Mouse (Mus musculus) cerebellum, postnatal 10 days (tissue): ENCODE data around the gene Aff3.
A peak's percentile ranks its signal among the peaks of the same experiment; 100 is the strongest.
"Not testable (repeated sequence)": the region's sequence is repeated elsewhere in the genome, so short reads cannot be mapped to it uniquely, and the experiment has no call there.

ENCODE experiments used
- DNase-seq, 2 experiments: peaks; one replicate each; pipeline ENCODE4 v3.0.0; 2021; ENCODE audit warnings: mixed read lengths in 2 of 2

Aff3 gene

DNA sequence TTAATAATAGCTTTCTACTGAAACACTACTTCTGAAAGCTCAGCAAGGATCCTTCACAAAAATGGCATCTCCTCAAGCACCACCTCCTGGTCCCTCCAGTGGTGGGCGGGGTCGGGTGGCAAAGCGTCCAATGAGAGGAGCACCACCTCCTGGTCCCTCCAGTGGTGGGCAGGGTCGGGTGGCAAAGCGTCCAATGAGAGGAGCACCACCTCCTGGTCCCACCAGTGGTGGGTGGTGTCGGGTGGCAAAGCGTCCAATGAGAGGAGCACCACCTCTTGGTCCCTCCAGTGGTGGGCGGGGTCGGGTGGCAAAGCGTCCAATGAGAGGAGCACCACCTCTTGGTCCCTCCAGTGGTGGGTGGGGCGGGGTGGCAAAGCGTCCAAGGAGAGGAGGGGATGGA lies 234.4 kb downstream of the Aff3 start:
- not testable (repeated sequence) for DNase-seq

DNA sequence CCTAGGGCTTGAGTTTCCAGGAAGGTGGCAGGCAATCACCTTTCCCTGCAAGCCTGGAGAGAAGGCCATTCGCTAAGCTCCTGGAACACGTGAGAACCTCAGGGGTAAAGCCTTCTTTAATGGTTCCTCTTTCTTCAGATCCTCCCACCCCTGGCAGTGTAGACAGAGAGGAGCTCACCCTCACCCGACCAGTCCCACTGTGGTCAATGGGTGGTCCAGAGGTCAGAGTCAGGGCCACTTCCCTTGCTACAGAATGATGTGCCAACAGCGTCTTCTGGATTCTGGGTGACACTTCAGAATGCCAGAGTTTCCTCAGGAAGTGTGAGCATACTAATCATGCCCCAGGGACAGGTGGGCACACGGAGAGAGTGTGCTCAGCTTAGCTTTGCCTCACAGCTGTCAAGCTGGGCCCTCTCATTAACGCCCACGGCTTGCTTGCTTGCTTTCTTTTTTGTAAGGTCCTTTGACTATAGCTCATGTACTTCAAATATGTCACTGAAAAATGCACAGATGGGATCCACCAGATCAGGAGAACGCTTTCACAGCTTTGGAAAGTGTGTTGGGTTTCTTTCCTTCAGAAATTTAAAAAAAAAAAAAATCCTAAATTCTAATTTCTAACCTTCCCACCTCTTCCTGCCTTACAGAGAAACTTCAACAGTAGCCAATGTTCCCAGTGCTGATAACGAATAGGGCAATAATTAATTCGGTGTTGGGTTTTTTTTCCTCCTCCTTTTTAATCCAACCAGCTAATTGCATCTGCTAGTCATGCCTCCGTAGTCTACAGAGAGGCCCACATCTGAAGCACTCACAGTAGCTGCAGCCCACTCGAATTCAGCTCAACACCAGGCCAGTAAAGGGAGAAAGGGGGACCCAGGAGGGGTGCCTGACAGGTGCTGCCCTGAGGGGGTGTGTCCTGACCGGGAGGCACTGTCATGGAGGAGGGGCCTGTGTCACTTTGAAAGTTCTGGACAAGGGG lies 235.8 kb downstream of the Aff3 start:
- no peak for DNase-seq

DNA sequence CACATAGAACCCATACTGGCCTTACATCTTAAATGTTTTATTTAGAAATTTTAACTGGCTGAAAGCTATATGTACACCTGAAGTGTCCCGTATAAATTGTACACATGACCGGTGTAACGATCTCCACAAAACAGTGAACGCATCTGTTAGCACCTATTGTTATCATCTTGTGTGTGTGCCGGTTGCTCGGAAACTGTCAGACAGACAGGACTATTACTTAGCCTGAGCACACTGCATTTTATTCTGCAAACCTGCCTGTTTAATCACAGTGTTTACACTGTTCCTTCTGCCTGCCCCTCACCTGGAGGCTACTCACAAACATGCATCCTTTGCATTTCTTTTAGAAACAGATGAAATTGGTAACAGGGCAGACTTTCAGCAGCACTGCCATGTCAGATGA lies 241.8 kb downstream of the Aff3 start:
- DNase-seq = no peak

DNA sequence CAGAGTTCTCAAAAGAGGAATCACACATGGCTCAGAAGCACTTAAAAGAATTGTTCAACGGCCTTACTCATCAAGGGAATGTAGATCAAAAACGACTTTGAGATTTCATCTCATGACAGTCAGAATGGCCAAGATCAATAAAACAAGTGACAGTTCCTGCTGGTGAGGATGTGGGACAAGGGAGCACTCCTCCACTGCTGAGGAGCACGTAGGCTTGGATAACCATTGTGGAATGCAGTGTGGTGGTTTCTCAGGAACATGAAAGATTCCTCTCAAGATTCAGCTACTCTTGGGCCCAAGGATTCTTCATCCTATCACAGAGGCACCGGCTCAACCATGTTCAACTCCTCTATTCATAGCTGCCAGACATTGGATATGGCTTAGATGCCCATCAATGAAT lies 245.4 kb downstream of the Aff3 start:
- no peak for DNase-seq

DNA sequence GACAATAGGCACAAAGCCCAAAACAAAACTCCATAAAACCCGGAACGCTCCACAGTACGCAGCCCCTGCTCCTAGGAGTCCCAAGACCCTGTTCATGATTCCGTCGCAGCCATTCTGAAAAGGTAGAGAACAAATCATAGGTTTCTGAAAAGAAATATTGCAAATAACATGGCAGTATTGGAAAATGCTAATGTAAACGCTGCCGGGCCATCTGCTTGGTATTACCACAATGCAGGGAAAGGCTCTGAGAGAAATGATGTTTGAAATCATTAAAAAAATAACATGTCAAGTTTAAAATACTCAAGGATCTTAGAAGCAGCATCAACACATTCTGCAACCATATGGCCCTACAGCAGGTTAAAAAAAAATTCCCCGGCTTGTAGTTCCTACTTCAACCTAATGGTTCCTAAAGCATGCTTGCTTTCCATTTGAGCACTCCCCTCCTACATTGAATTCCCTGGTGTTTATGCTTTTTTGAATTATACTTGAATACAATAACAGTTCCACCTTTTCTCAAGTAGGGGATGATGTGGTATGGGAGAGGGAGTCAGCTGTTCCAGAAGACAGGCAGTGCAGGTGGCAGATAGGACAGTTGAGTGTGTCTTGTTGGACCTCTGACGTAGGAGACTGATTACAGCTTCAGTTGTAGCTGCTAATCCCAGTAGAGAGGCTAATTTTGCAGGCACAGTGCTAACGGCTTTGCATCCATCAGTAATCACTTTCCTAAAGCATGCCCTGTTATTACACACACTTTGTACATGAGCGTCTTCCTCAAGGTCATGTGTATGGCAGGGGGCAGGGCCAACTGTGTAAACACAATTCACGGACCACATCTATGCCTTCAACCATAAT lies 246.3 kb downstream of the Aff3 start:
- no peak for DNase-seq

DNA sequence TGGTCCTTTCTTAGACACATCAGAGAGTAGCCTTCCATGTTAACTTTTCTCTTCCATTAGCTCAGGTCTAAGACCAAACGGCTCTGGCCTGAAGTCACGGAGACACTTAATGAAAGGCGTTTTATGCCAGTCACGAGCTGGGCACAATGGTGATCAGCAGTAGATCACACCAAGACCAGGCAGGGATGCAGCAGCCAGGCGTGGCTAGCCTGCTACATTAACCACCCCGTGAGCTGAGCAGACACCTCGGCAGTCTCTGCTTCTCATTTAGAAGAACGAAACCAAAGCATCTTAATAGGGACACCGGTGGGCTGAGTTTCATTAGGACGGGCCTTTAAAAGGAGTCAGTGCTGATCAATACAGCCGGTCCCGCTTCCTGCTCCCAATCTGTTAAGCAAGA lies 247.6 kb downstream of the Aff3 start:
- peak in 1 of 2 experiments; percentile 30 for DNase-seq

DNA sequence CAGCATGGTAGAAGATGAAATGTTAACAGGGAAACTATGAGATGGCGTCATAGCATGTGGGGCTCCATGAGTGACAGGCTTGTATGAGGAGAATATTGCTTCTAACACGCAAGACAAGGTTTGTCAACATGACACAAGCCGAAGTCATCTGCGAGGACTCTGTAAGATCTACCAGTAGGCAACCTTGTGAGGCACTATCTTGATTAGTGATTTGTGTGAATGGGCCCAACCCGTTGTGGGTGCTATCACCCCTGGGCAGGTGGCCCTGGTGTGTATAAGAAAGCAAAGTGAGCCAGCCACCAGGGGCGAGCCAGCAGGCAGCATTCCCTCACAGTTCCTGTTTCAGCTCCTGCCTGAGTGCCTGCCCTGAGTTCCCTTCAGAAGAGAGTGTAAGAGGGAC lies 249.2 kb downstream of the Aff3 start:
- DNase-seq = no peak

DNA sequence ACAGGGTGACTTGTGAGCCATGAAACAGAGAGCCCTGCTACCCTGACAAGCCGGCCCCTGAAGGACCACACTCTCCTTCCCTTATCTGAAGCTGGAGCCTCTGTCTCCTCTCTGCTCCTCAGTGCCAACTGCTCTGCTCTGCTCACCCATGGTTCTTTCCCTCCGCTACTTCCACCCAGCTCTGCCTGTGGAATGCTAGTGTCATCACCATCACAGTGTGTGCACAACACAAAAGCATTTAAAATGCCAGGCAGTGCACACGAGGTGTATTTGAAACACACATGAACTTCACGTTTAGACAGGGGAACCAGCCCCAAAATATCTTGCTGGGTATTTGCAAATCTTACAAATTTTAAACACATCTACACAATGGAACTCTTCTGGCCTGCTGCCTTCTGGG lies 253.6 kb downstream of the Aff3 start:
- DNase-seq = no peak

DNA sequence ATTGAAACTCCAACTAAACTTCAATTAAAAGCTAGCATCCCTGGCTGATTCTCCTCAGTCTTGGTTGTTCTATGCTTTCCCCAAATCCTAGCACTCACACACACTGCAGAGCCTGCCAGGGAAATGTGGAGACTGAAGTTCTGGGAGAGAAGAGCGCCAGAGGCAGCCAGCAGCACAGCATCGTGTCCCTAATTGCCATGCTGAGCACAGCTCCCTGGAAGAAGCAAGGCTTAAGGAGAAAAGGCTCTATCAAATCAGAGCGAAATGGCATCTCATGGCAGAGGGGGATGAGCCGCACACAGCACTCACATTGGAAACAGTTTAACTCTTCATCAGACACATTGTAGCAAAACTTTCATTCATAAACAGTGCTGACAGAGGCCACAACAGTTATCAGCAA lies 254.3 kb downstream of the Aff3 start:
- DNase-seq = peak in 1 of 2 experiments; percentile 56

DNA sequence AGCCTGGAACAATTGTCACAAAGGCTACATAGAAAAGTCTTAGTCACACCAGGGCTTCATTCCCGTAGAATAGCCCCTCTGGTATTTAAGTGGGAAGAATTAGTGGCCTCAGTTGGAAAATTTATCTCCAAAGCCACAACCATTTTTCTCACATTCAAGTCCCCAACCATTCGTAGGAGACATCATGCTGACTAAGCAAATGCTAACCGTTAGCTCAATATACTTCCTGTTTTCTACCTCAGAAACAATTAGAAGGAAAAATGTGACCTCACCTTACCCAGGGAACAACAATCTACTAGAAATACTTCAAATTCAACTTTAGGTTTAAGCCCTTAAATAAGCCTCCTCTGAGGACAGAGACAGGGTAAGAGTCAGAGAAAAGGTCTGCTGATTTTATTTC lies 256.5 kb downstream of the Aff3 start:
- no peak for DNase-seq

DNA sequence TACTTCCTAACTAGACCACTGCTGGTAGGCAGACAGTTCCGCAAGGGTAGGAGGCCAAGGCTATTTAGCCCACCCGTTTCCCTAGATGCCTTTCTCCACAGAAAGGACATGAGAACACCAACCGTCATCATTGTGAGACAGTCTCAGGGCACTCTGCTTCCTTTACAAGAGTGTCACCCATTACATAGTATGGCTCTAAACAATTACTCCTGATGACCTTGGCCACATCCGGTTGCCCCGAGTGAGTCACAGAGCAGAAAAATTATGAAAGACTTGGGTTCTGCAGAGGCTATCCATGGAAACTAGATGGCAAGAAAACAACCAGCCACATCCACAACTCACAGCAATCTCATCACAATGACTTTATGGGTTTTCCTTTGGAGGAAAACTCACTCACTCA lies 261.0 kb downstream of the Aff3 start:
- no peak for DNase-seq

DNA sequence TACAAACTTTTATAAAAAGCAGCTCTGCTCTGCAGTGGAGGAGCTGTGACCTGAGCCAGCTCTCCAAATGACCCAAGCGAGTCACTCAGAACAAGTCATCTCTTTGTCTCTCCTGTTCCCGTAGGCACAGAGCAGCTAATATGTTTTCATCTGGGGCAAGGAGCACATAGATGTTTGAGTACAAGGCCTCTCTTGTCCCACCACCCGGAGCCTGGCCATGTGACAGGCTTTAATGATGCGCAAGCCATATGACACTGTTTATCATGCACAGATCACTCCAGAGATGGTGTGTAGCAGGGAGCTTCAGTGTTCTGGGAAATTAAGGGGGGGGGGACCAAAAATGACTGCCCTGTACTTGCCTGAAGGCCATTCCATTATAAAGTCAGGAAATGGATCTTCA lies 262.9 kb downstream of the Aff3 start:
- DNase-seq = peak in 1 of 2 experiments; percentile 40

DNA sequence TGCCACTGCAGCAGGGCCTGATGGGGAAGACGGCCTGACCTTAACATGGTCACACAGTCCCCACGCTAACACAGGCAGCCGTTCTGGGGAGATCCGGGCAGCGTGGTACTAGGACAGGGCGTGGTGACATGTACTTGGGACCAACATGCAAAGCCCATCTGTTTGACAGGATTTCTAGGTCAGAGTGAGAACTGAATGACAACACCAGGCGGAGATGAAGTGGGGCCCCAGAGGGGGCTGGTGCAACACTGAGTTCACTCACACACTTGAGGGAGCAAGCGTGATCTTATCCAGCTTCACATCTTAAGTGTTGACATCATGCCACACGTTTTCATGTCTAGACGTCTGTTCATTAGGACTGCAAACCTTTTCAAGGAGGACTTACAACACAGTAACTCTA lies 265.5 kb downstream of the Aff3 start:
- DNase-seq = no peak

DNA sequence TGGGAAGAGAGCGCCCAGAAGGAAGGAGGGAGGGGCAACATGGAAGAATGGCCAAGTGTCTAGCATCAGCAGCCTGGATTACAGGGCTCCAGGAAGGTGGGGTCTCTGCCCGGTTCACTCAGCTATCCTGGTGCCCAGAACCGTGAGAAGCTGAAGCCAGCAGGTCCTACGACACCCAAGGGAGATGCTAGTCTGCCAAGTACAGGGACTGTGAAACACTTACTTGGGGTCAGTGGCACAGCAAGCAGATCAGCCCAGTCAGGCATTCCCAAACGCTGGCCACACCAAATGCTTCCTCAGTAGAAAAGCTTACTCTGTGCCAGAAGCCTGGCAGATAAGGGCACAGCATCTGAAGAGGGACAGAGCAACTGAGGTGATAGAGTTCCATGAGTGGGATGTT lies 266.2 kb downstream of the Aff3 start:
- DNase-seq = peak; percentile 63 to 81

DNA sequence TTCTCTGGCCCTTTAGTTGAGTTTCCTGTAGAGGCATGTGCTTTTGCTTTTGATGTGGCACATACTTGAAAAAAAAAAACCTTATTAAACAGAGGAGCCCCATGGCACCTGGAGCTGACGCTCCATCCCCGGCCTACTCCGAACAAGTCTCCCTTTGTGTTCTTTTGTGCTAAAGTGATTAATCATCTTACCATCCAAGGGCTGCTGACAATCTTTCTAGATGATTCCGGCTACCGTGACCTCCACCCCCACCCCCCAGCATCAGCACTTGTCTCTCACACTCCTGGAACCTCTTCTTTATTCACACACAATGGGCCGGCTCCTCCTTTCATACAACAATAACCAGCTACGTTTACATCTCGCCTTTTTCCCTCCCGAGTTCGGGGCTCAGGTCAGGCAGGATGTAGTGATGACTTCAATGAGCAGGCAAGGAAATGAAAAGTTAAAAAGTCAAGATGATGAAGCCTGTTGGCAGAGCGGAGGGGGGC lies 269.5 kb downstream of the Aff3 start:
- DNase-seq = no peak

DNA sequence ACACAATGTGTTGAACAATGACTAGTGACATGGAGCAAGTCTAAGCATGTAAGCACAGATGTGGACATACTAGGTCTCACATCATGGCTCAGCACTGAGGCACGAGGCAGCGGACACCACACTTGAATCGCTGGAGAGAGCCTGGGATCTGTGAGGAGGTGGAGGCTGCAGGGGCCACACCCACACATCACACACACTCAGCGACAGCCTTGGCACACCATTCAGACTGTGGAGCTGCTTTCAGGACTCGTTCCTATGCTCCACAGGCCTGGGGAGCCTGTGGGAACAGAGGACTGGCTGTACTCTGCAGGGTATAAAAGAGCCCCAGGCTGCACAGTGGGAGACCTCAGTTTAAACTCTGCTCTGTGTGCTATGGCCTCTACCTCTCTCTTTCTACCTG lies 270.3 kb downstream of the Aff3 start:
- DNase-seq = no peak

DNA sequence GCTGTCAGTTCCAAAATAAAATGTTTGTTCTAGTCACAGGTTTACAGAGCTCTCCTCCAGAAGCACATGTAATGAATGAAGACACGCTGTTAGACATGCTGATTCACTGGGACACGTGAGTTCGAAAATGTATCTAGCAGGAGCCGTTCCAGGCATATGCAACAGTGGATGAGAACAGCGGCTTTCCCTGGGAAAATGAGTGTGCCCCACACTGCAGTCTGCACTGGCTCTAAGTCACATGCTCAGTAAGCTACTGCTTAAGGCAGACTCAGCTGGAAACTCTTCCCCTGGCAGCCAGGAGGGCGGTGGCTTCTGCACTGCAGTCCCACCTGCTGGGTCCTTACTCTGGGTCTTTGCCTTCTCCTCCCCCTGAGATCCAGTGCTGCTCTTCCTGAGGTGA lies 271.2 kb downstream of the Aff3 start:
- DNase-seq = peak in 1 of 2 experiments; percentile 42

DNA sequence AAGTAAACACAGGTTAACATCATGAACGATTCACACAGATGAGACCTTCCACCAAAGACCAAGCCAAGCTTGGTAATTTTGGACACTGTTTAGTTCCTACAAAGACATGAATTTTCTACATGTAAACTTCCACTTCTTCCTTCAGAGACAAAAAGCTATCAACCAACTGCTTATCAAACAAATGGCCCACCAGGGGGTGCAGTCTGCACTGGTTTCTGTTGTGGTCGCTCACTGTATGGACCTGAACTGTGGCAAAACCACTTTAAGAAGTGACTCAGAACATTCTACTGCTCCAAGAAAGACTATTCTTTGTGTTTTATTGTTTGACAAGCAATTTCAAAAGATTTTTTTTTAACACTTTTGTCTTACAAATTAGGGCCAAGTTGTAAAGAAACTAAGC lies 271.8 kb downstream of the Aff3 start:
- DNase-seq = peak; percentile 89 to 90

DNA sequence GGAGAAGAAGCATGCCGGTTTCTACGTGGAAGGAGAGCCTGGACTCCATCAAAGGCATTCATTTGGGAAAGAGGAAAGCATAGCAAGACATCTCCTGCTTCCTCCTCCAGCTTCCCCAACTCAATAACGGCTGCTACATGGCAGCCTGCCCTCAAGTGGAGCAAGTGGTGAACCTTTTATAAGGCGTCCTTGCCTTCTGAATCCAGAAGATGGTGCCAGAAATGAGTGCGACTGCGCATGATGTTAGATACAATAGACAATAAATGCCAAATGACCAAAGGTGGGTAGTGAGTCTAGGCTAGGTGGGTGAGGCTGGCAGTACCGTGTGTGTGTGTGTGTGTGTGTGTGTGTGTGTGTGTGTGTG lies 273.9 kb downstream of the Aff3 start:
- DNase-seq = peak; percentile 77 to 79

DNA sequence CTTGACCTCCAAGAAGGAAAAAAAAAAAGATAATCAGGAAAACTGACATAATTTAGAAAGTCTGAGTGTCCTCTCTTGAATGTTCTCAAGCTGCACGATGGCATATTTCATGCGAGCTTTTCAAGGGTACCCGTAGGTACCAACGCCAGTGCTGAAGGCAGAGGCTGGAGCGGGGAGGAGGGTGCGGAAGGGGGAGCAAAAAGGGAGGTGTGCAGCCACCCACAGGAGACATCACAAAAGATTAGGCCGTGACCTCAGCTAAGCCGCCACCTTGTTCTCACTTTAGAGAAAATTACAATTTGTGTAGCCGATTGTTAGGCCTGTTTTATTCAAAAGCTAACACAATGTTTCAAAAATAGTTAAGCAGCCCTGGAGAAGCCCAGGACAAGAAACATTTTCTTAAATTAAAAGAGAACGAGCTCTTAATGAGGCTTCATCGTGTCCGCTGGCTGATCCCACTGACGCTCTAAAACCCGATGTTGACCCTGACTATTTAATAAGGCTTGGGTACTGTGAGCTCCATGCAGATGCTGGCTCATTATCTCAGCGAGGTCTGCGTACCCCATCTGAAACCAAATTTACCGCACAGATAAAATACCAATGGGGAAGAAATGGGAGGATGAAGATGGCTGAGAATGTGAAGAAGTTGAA lies 274.4 kb downstream of the Aff3 start:
- DNase-seq = no peak

DNA sequence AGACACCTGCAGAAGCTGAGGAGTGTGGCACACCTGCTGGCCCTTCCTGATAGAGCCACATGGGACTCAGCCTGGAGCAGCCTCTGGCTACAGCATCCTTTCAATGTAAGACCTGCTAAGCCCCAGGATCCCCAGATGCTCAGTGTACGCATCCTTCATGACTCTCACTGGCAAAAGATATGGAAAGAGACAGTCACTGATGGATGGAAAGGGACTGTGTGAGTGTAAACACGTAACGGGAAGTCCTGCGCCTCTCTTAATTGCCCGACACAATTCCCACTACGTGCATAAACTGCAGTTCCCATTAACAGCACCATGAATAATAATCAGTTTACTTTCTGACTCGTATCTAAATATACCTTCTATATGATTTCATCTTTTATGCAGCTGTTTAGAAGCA lies 275.2 kb downstream of the Aff3 start:
- no peak for DNase-seq

DNA sequence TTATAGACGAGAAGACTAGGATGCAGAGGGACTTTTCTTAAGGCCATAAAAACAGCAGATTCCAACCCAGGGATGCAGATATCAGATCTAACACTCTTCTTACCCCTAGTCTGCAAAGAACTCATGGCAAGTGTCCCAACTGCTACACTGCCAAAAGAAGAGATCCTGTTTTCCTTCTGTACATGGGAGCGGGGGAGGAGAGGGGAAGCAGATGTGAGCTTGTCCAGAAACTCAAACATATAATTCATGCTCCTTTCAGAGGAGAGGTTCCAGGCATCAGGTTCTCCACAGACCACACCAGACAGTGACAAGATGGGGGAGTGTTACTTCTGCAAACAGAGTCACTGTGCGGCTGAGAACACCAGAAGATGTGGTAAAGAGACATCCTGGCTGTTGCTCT lies 276.3 kb downstream of the Aff3 start:
- DNase-seq = peak in 1 of 2 experiments; percentile 45

DNA sequence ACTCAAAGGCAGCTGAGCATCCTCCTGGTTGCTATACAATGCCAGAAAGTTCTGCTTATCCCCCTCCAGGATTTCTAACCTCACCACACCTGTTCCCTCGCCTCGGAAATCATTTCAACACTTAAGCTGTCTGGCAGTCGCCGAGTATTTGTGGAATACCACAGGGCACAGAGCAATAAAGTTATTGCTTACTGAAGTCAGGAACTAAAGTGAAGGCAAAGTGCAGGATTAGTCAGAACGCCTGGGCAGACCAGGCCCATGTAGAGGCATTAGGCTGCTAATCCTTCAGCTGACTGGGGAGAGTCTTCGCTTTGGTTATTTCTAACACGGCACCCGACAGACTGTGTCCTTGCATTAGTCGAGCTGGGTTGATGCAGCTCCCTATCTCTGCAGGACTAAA lies 277.3 kb downstream of the Aff3 start:
- no peak for DNase-seq
